In the genomic region with DNA sequence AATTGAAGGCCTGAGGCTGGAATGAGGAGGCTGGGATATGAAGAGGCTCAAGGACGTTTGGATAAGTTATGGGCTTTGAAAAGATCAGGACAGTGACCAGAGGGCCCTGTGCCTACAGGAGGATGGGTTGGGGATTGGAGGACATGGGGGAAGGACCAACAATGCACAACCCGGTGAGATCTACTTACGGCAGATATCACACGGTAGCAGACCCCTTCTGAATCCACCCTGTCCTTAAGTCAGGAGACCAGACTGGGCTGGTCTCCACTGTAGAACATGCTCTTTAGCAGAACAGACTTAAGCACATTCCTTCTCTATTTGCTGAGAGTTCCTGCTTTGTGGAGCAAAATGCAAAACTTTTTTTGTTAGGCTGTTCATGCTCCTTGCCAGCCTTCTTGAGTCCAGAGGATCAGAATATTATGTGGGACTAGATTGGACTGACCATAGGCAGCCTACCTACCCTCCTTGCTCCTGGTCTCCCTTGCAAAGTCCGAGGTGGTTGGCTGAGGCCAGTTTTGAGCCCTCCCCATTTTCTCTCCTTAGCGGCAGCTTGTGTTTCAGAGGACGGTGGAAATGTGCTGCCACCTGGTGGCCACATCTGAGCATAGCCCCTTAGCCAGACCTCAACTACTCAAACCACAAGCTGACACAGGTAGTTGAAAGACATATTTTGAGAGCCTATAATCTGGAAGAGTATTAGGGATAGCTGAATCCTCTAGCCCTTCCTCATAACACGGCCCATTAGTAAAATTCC, we compare ENCODE assay signal across 9 mouse cellular contexts. TPM values are rescaled to one million over a fixed set of nuclear protein-coding genes. Genes with fewer than 3 reads are reported as not detected.
DNase-seq lines count a peak whose midpoint lies in the region; ATAC-seq and TF ChIP-seq lines count a peak whose summit lies in the region.
"Had no signal": no experiment of that assay in that cellular context is flagged by ENCODE, and none has a peak within 500 bp of the region (broad histone marks: within the 10 kb centered on the region; RNA-seq: fewer than 3 reads in every experiment).

No protein-coding gene starts in this region.

- H3K4me2 ChIP-seq in forebrain, embryonic 16.5 days (ENCODE audit: low read length), result no peak overlapping the region
- no peak overlapping the region for H3K4me2 ChIP-seq in neural tube, embryonic 15.5 days
- H3K4me2 ChIP-seq: limb, embryonic 15.5 days had no signal

- WGBS in forebrain, embryonic 16.5 days, result 38% methylated on average over 8 of the region's 8 CpGs
- WGBS in neural tube, embryonic 15.5 days, result 42% methylated on average over 8 of the region's 8 CpGs

- no peaks in the 10 kb centered on the region for H3K27me3 ChIP-seq in forebrain, embryonic 16.5 days (replicated peaks; ENCODE audit: control insufficient read depth, insufficient read depth, low read length)
- no peaks in the 10 kb centered on the region for H3K27me3 ChIP-seq in neural tube, embryonic 15.5 days (replicated peaks)
- no peaks in the 10 kb centered on the region for H3K27me3 ChIP-seq in testis, adult 2 months (ENCODE audit: control insufficient read depth, insufficient read depth, low read length)
- H3K27me3 ChIP-seq: limb, embryonic 15.5 days had no signal

- peak; percentile 87 for TF ChIP-seq CTCF in testis, adult 2 months (IDR thresholded peaks at IDR 0.05; ENCODE audit: control insufficient read depth, insufficient read depth, insufficient replicate concordance, low read depth, low read length)

- peak; percentile 75 for ATAC-seq in forebrain, embryonic 16.5 days
- peak; percentile 86 for ATAC-seq in neural tube, embryonic 15.5 days (ENCODE audit: low FRiP score)

- DNase-seq in ES-E14 (ENCODE audit: low read depth, low spot score), result peak; percentile 84
- DNase-seq in cerebellum, adult 11 months, result peak; percentile 68
- DNase-seq in heart, postnatal 36 days, result peak; percentile 83 to 89
- peak; percentile 86 for DNase-seq in layer of hippocampus, adult 11-12 months (ENCODE audit: low spot score)
- peak; percentile 81 to 86 for DNase-seq in lung, adult 18-20 months

- no peak overlapping the region for H3K9ac ChIP-seq in ES-E14 (ENCODE audit: insufficient read depth, low read depth, low read length, poor library complexity, severe bottlenecking)
- no peak overlapping the region for H3K9ac ChIP-seq in forebrain, embryonic 16.5 days (replicated peaks; ENCODE audit: low read depth, low read length)
- H3K9ac ChIP-seq in neural tube, embryonic 15.5 days (replicated peaks), result no peak overlapping the region
- H3K9ac ChIP-seq: limb, embryonic 15.5 days had no signal

- in situ Hi-C loops in ES-E14 (cut with MboI; ENCODE audit: low sequenced_read_pairs in 2 of 2, unreplicated experiment in 2 of 2), result loop anchor here in 1 of 2 experiments (5.0 kb wide), 2 partner anchors 132 to 227 kb away; no protein-coding TSS in a partner anchor

- no peaks in the 10 kb centered on the region for H3K36me3 ChIP-seq in ES-E14 (ENCODE audit: control insufficient read depth, insufficient read depth, low read length, poor library complexity, severe bottlenecking)
- H3K36me3 ChIP-seq in forebrain, embryonic 16.5 days (ENCODE audit: control insufficient read depth, insufficient read depth), result no peaks in the 10 kb centered on the region
- no peaks in the 10 kb centered on the region for H3K36me3 ChIP-seq in neural tube, embryonic 15.5 days
- H3K36me3 ChIP-seq in testis, adult 2 months (ENCODE audit: control insufficient read depth, insufficient read depth, low read length), result no peaks in the 10 kb centered on the region
- H3K36me3 ChIP-seq: limb, embryonic 15.5 days had no signal

- no peak overlapping the region for H3K27ac ChIP-seq in ES-E14 (ENCODE audit: insufficient read depth, low read depth, low read length, poor library complexity, severe bottlenecking)
- H3K27ac ChIP-seq in forebrain, embryonic 16.5 days (ENCODE audit: low read length), result no peak overlapping the region
- H3K27ac ChIP-seq in neural tube, embryonic 15.5 days (replicated peaks), result no peak overlapping the region
- H3K27ac ChIP-seq in testis, adult 2 months (ENCODE audit: control insufficient read depth, insufficient read depth, low read depth, low read length), result no peak overlapping the region
- H3K27ac ChIP-seq: limb, embryonic 15.5 days had no signal

- no peaks in the 10 kb centered on the region for H3K4me1 ChIP-seq in ES-E14 (ENCODE audit: control insufficient read depth in 2 of 2, insufficient read depth in 2 of 2, low read length in 2 of 2, poor library complexity in 1 of 2)
- no peaks in the 10 kb centered on the region for H3K4me1 ChIP-seq in forebrain, embryonic 16.5 days (replicated peaks; ENCODE audit: control insufficient read depth, insufficient read depth, low read length)
- H3K4me1 ChIP-seq in neural tube, embryonic 15.5 days, result no peaks in the 10 kb centered on the region
- peaks cover 5% of the 10 kb centered on the region for H3K4me1 ChIP-seq in testis, adult 2 months (ENCODE audit: control insufficient read depth, insufficient read depth, low read length)

- intact Hi-C loops in heart, postnatal 36 days (cut with DNase I), result loop anchor here (1.0 to 10.0 kb wide), 4 partner anchors 127 to 445 kb away; a partner anchor contains a TSS

- TF ChIP-seq POLR2A in testis, adult 2 months (IDR thresholded peaks at IDR 0.05; ENCODE audit: control insufficient read depth, low read depth, low read length), result no peak

- H3K4me3 ChIP-seq in ES-E14 (ENCODE audit: insufficient read depth in 1 of 2, low read depth in 1 of 2, low read length in 2 of 2, poor library complexity in 1 of 2, severe bottlenecking in 1 of 2), result no peak overlapping the region
- H3K4me3 ChIP-seq in forebrain, embryonic 16.5 days (replicated peaks; ENCODE audit: low read length), result no peak overlapping the region
- H3K4me3 ChIP-seq in neural tube, embryonic 15.5 days (replicated peaks), result no peak overlapping the region
- H3K4me3 ChIP-seq in testis, adult 2 months (ENCODE audit: control insufficient read depth, low read depth, low read length), result no peak overlapping the region
- H3K4me3 ChIP-seq: limb, embryonic 15.5 days had no signal

- no peaks in the 10 kb centered on the region for H3K9me3 ChIP-seq in ES-E14 (ENCODE audit: control insufficient read depth, insufficient read depth, low read depth, low read length)
- H3K9me3 ChIP-seq in forebrain, embryonic 16.5 days (ENCODE audit: control insufficient read depth, low read length), result no peaks in the 10 kb centered on the region
- no peaks in the 10 kb centered on the region for H3K9me3 ChIP-seq in neural tube, embryonic 15.5 days (replicated peaks)
- H3K9me3 ChIP-seq: limb, embryonic 15.5 days had no signal

TF ChIP-seq in ES-E14, 5 proteins besides CTCF, POLR2A, EP300 and RAD21:
- no peak for TF ChIP-seq HCFC1 (IDR thresholded peaks at IDR 0.05; ENCODE audit: borderline replicate concordance, insufficient read depth, low read length)
- TF ChIP-seq ZC3H11A (IDR thresholded peaks at IDR 0.05; ENCODE audit: borderline replicate concordance, low read depth, low read length), result peak; percentile 97
- TF ChIP-seq ZNF384 (IDR thresholded peaks at IDR 0.05; ENCODE audit: low read depth, low read length), result no peak
- 0 out of 2 replicates have a peak, but pooled peaks have one; percentile 5 for TF ChIP-seq MAFK (IDR thresholded peaks at IDR 0.05; ENCODE audit: insufficient read depth, low read depth, low read length)
- no peak for TF ChIP-seq CHD2 (IDR thresholded peaks at IDR 0.05; ENCODE audit: low read depth, low read length)
TF ChIP-seq in ES-E14: peak in this region for 2.

RNA-seq across cellular contexts. Expression of a gene that starts 28.9 kb away (rescaled TPM):
- not detected in 2 replicates for total RNA-seq in ES-E14 (2012; rRNA removed)
- 0.58 TPM in 1 of 2 replicates, not detected in the other for polyA plus RNA-seq in forebrain, embryonic 16.5 days (2015; fragmentation: Nextera tagmentation; extraction: Ambion mirVana)
- under 1 TPM in 1 of 2 experiments, not detected in 1; 0.49 TPM for total RNA-seq in heart, postnatal 36 days (2021)
- polyA plus RNA-seq in neural tube, embryonic 15.5 days (2015; fragmentation: Nextera tagmentation; extraction: Ambion mirVana), result not detected in 2 replicates
- 290 and 388 TPM in 2 replicates for polyA plus RNA-seq in testis, adult 2 months (2012; rRNA removed)

RNA-seq across cellular contexts. Expression of a gene that starts 28.9 kb away (rescaled TPM):
- not detected in 2 replicates for total RNA-seq in ES-E14 (2012; rRNA removed)
- 0.11 TPM in 1 of 2 replicates, not detected in the other for polyA plus RNA-seq in forebrain, embryonic 16.5 days (2015; fragmentation: Nextera tagmentation; extraction: Ambion mirVana)
- total RNA-seq in heart, postnatal 36 days (2021), result under 1 TPM in 1 of 2 experiments, not detected in 1; 0.22 TPM
- polyA plus RNA-seq in neural tube, embryonic 15.5 days (2015; fragmentation: Nextera tagmentation; extraction: Ambion mirVana), result 0.27 and 0.42 TPM in 2 replicates
- polyA plus RNA-seq in testis, adult 2 months (2012; rRNA removed), result 10.9 and 13.6 TPM in 2 replicates

RNA-seq across cellular contexts. Expression of a gene that starts 32.9 kb away (rescaled TPM):
- total RNA-seq in ES-E14 (2012; rRNA removed), result 0.48 and 0.54 TPM in 2 replicates
- polyA plus RNA-seq in forebrain, embryonic 16.5 days (2015; fragmentation: Nextera tagmentation; extraction: Ambion mirVana), result 0.34 TPM in 1 of 2 replicates, not detected in the other
- under 1 TPM; 0.54 to 0.94 TPM for total RNA-seq in heart, postnatal 36 days (2021)
- polyA plus RNA-seq in neural tube, embryonic 15.5 days (2015; fragmentation: Nextera tagmentation; extraction: Ambion mirVana), result 0.54 and 1.8 TPM in 2 replicates
- 0.14 TPM in 1 of 2 replicates, not detected in the other for polyA plus RNA-seq in testis, adult 2 months (2012; rRNA removed)

RNA-seq across cellular contexts. Expression of a gene that starts 59.6 kb away (rescaled TPM):
- 142 and 148 TPM in 2 replicates for total RNA-seq in ES-E14 (2012; rRNA removed)
- 111 and 118 TPM in 2 replicates for polyA plus RNA-seq in forebrain, embryonic 16.5 days (2015; fragmentation: Nextera tagmentation; extraction: Ambion mirVana)
- total RNA-seq in heart, postnatal 36 days (2021), result 10 to 100 TPM; 46.9 to 48.5 TPM
- polyA plus RNA-seq in neural tube, embryonic 15.5 days (2015; fragmentation: Nextera tagmentation; extraction: Ambion mirVana), result 86.7 and 104 TPM in 2 replicates
- 50.4 and 55.8 TPM in 2 replicates for polyA plus RNA-seq in testis, adult 2 months (2012; rRNA removed)

Comparison
In these comparisons a context has a peak if more than half of its experiments do, and no peak if none do; other contexts are left out.
1. RNA of a gene that starts 28.9 kb away (polyA plus RNA-seq): 290 to 388 TPM in testis, adult 2 months; 0.58 TPM in forebrain, embryonic 16.5 days and not detected in neural tube, embryonic 15.5 days; every median in the first group is over 100 times any median in the second.
2. Peak in every context shown above with its lines, with median percentiles within 50 percentile points of each other: DNase-seq.